Mouse (Mus musculus): ENCODE data around the gene Slc3a2.

Slc3a2 gene

DNA sequence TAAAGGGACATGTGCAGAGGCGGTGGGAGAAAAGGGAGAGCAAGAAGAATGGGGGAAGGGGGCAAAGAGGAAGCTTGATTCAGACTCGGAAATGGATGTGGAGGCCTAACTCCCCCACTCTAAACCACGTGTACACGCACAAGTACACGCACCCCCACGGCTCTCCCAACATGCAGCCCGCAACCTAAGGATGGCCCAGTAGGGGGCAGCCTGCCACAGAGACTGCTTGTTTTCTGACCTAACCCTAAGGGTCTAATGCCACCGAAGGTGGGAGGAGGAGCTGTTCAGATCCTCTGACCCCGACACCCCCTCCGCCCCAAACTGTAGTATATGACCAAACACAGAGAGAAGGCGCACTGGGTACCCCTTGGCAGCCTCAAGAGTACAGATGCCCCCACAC, 60.8 kb downstream of the Slc3a2 start:
- peak; percentile 76 for DNase-seq (ENCODE audit: low spot score)

GRCm38 (mm10) chr19:8661821-8662307, 61.3 kb downstream of the Slc3a2 start:
- no peak for DNase-seq (ENCODE audit: low spot score)

Data from layer of hippocampus, adult 9-10 months (tissue).